Mouse (Mus musculus): ENCODE results near the gene Tead2.
"Not testable (repeated sequence)": the region's sequence is repeated elsewhere in the genome, so short reads cannot be mapped to it uniquely, and the experiment has no call there.

Tead2 gene

DNA sequence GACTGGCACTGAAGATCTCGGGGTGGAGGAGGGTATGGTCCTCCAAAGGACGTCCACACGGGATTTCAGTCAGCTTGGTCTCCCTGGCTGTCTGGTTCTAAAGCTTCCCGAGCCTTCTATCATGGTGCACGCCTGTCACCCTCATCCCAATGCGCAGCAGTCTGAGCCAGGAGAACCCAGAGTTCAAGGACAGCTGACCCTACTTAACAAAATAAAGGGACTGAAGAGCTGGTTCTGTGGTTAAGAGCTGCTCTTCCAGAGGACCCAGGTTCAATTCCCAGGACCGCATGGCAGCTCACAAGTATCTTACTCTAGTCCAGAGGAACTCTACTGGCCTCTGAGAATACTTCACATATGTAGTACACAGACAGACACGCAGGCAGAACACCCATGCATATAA, 13.5 kb downstream of the Tead2 start:
- DNase-seq (ENCODE audit: low spot score): no peak

DNA sequence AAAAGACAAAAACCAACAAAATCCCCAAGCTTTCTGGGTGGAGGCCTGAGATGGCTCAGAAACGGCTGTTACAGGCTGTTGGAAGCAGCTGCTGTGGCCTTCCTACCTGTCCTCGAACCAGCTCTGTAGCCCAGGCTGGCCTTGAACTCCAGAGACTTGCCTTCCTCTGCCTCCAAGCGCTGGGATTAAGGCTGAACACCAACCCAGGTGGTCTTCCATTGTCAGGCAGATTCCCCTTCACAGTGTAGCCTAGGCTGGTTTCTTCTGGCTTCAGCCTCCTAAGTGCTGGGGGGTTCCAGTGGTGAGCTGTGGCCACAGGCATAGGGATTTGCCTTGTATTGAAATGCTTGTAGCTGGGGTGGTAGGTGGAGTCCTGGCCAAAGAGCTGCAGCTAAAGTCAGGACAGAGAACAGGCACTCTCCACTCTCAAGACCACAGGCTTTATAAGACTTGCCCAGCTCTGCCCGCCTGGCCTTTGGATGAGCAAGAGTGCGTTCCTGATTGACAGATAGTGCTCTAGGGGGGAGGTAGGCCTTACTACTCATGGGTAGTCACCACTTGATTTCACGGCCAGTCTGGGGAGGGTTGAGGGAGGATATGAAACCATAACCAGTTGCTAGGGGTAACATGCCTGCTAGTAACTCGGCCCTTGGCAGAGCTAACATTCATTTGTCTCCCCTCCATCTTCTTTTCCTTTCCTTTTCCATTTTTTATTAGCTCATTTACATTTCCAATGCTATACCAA, 14.1 kb downstream of the Tead2 start:
- DNase-seq (ENCODE audit: low spot score): no peak

DNA sequence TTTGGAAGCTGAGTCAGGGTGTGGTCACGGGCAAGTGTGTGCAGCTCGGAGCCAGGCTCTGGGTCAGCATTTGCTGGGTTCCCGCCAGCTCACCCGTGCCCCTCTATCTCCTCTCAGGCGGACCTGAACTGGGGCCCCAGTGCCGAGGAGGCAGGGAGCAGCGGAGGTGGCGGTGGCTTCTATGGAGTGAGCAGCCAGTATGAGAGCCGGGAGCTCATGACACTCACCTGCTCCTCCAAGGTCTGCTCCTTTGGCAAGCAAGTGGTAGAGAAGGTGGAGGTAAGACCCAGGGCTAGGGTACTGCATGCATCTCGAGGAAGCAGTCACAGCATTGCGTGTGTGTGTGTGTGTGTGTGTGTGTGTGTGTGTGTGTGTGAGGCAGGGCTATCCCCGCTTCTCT, 15.6 kb downstream of the Tead2 start:
- DNase-seq (ENCODE audit: low spot score): no peak

DNA sequence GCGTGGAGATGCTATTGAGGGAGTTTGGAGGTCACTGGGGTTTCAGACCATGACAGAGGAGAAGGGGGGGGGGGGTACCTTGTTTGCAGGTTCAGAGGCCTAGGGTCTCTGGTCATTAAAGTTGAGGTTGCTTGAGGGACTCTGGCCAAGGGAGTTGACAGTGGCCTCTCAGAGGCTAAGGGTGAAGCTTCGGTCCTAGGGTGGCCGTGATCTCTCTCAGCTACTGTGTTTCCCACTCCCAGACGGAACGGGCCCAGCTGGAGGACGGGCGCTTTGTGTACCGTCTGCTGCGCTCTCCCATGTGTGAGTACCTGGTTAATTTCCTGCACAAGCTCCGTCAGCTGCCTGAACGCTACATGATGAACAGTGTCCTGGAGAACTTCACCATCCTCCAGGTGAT, 16.4 kb downstream of the Tead2 start:
- no peak for DNase-seq (ENCODE audit: low spot score)

DNA sequence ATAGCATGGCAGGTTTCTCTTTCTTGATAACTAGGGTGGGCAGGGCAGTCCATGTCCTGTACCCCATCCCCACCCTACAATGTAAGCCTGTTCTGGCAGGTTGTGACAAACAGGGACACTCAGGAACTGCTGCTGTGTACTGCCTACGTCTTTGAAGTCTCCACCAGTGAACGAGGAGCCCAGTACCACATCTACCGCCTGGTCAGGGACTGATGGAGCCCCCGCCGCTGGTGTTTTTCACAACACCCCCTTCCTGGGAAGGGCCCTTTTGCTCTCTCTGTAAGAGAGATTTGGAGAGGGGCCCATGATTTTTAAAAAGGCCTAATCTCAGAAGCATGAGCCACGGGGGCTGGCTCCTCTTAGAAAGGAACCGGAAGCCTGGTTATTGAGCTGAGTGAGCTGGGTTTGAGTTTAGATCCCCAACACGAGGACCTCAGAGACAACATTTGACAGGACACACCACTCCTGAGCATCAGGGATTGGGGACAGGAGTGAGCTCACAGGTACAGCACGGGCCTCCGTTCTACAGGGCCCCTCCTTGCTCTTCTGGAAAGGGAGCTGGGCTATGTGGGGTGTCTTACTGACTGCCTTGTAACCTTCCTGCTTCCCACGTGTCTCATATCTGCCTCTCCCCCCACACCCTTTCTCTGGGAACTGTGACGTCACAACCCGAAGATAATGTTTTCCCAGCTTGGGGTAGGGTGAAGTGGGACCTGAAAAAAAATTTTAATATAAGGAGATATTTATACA, 17.3 kb downstream of the Tead2 start:
- DNase-seq (ENCODE audit: low spot score): no peak

DNA sequence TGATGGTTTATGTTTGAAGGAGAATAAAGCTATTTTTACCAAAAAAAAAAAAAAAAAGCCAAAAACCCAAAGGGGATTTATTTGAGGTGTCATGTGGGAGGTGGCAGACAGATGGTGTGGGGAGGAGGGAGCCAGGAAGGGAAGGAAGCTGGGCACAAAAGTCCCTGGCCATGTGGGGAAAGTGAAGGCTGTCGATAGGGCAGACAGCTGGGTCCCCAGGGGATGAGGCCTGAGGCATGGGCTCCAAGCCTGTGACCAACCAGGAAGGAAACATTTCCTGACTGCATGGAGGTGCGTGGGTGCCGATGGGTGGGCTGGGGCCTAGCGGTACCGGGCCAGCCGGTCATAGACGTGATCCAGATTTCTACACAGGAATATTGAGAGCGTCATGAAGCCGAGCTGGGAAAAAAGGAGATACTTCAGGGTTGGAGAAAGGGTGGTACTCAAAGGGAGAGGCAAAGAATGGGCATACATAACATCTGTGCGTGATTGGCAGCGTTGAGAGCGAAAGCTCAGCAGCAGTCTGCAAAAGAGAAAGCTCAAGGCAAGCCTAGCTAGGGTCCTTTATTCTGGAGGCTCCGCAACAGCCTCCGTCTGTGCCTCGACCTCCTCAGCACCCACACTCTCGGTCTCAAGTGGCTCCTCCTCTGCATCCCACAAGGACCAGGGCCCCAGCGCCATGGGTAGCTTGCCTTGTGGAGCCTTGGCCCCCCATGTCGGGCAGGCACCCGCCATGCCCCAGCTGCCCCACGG, 18.2 kb downstream of the Tead2 start:
- DNase-seq (ENCODE audit: low spot score): no peak

DNA sequence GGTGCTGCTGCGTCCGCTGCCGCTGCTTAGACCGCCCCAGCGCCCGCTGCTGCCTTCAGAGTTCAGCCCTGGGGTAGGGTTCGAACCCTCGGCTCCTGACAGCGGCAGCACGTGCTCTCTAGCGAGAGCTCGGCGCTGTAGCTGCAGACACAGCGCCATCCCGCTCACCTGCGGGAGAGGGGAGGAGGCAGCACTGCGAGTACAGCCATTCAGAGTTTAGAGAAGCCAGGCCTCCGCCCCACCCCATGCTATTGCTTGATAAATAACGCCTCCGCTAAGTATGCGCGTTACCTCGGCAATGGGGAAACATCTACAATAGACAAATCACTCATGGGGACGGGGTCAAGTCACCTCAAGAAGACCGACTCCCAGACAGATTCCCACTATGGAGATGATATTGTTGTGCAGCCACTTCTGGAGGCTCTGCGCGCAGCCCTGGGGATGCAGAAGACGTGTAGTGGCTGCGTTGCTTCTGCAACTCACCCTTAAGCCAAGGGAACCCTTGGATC, 18.8 kb downstream of the Tead2 start:
- DNase-seq (ENCODE audit: low spot score): no peak

DNA sequence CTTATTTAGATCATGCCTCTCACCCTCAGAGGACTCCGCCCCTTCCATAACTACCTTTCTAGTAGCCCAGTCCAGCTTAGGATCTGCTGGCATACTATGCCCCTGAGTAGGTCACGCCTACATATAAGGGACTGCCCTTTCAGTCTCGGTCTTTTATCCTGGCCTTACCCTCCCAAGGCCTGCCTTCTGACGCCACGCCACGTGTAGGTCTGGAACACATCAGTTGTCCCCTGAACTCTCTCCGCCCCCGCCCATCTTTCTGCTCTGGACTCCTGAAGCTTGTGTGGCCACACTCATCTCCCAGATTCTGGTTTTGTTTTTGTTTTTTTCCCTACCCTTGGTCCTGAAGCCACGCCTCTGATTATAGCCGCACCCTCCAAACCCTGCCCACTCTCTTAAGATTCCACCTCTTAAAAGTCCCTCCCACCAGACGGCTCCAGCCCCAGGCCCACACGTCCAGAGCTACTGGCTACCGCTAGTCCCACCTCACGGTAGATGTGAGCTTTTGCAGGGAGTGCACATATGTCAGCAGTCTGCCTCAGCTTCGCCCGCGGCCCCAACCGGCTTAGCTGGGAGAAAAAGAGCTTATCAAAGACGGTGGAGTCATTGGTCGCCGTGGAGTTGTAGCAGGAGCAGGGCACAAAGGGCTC, 19.5 kb downstream of the Tead2 start:
- no peak for DNase-seq (ENCODE audit: low spot score)

DNA sequence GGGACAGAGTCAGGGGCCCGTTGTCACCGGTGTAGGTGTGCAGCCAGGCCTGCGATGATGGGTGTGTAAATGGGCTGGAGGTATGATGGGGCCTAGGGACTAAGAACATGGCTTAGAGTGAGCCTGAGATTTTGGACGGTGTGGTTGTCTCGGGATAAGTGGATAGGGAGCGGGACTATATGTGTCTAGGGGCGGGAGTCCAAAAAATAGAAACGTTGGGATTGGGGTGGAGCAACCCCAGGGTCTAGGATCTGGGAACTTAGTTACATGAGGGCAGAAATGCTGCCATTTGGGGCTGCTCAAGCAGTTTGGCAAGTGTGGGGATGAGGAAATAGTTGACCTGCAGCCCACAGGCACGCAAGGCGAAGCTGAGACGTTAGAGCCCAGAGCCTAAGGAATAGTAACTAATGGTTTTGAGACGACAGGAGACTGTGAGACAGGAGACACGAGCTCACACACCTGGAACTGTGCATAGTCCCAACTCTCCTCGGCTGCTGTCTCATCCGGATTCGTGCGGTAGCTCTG, 20.2 kb downstream of the Tead2 start:
- no peak for DNase-seq (ENCODE audit: low spot score)

DNA sequence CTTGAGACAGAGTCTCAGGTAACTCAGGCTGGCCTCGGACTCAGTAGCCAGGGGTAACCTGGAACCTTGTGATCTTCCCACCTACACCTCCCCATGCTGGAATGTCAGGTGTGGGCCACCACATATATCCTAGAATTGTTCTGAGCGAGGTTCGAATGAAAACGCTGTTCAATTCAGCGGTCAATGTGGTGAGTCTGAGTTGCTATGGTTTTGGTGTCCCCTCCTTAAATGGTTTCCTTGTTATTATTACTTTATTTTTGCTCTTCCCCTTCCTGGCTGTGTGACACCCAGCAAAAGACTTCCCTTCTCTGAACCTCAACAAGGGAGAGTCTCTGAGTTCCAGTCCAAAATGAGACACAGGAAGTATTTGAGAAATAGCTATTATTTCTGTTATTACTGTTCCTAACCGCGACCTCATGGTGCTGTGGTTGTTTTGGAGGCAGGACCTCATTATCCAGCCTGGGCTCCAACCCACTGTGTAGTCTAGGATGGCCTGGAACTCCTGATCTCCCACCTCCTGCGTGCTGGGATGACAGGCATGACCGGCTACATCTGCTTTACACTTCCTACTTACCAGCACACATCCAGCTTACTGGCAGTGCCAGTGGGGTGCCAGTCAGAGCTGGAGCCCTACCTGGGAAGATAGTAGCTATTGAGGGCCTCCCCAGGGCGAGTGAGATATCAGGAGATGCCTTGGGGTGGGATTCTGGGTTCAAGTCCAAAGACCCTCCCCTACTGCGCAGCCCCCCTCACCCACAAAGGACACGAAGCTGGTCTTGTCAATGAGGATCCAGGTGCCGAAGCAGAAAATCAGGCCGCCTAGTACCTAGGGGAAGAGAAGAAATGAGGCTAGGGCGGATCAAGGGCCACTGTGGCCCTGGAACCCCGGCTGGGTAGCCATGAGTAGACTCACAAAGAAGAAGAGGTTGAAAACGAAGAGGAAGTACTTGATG, 22.5 kb downstream of the Tead2 start:
- no peak for DNase-seq (ENCODE audit: low spot score)

DNA sequence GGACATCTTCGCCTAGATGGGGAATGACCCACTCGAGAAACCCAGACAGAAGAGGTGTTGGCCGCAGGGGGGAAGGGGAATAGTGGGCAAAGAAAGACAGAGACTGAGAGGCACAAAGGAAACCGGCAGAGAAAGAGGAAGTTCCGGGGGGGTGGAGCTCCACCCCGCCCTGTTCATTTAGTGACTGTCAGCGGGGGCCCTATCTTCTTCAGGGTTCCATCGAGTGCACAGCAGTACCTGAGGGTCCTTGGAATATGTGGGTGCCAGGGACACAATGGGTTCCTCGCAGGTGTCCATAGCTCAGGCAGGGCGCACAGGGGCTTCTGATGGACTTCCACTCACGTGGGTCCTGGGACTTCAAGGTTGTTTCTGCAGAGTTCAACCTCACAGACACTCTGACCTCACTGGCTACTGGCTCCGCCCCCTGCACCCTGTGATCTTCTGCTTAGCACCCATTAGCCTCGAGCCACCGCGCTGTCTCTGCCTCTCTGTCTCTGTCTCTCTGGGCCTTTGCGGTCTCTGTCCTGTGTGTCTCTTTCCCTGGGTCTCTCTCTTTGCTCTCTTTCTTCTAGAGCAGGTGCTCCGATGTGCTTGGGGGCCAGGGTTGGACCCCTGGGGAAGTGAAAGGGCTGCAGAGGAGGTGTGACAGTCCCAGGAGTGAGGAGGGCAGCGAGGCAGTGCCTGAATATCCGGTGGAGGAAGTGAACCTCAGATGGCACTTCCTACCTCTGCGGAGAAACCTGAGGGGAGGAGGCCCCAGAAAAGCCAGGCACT, 23.4 kb downstream of the Tead2 start, which contains the start of gene Cd37:
Cd37 (minus strand) TSS at position 393 of the 774 bp plus-strand sequence.
- no peak for DNase-seq (ENCODE audit: low spot score)

DNA sequence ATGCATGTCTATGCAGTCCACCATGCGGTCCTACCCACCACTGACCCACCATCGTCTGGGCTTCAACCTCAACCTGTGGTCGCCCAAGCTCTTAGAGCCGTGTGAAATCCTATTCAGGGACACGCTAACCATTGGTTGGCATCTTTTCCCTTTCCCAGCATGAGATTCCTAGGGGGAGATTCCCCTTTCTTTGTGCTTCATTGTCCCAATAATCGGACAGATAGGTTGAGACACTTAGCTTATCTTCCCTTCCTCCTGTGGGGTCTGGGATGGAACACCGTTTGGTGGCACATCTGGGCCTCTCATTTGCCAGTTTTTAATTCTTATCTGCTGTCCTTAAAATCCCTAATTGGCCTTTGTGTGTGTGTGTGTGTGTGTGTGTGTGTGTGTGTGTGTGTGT, 24.6 kb downstream of the Tead2 start:
- DNase-seq (ENCODE audit: low spot score): no peak

DNA sequence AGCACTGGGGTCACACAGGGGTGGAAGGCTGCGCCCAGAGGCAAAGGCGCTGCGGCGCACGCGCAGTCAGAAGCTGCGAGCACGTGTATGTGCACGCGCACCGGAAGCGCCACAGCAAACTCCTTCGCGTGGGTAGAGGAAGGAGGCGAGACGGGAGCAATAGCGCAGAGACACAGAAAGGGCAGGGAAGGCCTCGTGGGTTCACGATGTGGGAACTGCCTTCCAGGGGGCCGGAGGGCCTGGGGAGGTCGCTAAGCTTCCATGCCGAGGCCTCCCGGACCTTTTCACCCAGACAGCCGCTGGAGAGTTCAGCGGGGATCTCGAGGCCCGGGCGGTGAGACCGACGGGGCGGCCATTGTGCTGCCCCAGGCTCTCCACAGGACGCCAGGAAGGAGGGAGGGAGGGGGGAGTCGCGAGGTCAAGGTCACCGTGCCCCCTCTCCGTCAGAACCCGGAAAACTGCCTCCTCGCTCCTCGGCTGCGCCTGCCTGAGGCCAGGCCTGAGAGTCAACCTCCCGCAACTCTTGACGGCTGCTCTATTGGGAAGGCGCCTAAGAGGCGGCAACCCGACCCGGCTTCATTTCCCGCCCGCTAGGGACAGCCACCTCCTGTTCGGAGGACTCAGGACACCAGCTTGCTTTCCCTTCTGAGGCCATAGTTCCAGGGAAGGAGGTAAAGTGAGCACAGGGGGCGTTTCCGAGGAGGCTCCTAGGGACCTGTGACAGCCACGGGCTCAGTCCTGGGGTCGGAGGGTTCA, 25.3 kb downstream of the Tead2 start, which contains the start of gene Slc6a16:
Slc6a16 (plus strand) TSS at position 453 of the 756 bp plus-strand sequence.
- DNase-seq (ENCODE audit: low spot score): no peak

DNA sequence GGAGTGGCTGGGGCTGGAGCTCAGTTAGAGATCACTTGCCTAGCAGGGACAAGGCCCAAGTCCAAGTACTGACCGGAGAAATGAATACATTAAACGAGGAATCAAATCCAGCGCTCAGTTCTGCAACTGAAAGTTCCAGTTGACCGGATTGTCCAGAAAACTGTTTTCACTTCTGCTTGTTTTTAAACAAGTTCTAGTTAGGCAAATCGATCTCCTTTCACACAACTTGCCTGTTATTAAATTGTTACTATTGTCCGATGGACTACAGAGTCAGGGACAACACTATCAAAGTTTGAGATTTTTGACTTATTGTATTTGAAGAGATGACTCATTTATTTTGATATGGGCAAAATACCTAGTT, 25.8 kb downstream of the Tead2 start:
- DNase-seq (ENCODE audit: low spot score): no peak

DNA sequence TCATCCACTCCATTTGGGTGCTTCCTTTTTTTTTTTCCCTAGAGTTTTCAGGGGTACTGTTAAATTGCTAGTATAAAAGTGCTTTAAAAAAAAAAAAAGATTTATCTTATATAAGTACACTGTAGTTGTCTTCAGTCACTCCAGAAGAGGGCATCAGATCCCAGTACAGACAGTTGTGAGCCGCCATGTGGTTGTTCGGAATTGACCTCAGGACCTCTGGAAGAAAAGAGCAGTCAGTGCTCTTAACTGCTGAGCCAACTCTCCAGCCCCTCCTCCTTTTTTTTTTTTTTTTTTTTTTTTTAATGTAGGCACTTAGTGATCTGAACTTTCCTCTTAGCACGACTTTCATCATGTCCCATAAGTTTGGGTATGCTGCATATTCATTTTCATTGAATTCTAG, 32.1 kb downstream of the Tead2 start:
- DNase-seq (ENCODE audit: low spot score): no peak

DNA sequence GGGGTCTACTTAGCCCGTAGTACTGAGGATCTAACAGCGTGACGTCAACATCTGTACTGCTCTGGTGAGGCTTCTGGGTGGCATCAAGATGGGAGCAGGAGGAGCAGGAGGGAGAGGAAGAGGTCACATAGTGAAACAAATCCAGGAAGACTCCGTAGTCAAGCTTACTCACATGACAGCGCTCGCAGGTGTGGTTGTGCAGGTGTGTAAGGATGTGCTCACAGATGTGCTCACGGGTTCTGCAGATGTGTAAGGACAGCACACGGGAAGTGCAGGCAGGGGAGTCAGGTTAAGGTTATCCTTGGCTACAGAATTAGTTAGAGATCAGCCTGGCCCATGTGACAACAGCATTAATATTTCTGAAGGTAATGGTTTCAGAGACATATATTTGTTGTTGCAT, 38.3 kb downstream of the Tead2 start:
- no peak for DNase-seq (ENCODE audit: low spot score)

DNA sequence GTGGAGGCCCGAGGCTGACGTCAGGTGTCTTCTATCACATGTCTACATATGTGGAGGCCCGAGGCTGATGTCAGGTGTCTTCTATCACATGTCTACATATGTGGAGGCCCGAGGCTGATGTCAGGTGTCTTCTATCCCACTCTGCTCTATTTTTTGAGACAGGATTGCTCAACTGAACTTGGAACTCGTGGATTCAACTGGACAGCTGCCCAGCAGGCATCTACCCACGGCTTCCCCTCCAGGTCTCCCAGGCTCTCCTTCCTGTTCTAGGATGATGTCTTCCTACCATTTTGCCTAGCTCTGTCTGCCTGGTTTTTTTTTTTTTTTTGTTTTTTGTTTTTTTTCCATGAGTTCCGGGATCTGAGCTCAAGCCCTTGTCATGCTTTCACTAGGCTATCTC, 40.3 kb downstream of the Tead2 start:
- not testable (repeated sequence) for DNase-seq (ENCODE audit: low spot score)

DNA sequence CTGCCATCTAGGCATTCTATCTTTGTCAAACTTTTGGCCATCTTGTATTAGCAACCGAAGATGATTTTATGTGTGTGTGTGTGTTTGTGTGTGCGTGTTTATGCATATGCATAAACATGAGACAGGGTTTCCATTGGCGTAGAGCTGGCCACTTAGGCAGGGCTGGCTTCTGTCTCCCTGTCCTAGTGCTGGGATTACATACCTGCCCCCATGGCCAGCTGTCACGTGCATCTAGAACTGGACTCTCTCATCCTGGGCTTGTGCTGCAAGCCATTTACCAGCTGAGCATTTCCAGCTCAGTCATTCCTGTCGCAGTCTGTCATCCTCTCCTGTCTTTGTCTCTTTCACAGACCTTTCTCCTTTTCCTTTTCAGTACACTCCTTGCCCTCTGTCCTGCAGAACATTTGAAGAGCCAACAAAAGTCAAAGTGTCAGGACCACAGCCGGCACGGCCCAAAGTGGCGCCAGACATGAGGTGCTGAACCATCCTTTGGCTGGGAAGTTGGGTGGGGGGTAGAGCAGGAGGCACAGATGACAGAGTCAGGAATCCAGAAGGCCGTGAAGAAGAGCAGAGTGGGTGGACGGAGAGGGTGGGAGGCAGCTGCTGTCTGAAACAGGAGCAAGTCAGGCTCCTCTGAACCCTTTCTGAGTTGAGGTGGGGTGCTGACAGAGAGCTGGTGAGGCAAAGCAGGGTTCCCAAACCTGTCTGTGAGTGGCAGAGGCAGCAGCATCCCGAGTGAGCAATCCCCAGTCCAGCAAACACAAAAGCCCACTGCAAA, 41.7 kb downstream of the Tead2 start:
- DNase-seq (ENCODE audit: low spot score): no peak
